Mouse (Mus musculus) CH12.LX (cell line): Measurements from ENCODE around the gene Six1. TPM values are rescaled to one million over a fixed set of nuclear protein-coding genes. Genes with fewer than 3 reads are reported as not detected.

Experiments used
- DNase-seq: peaks from one replicate; pipeline ENCODE4 v3.0.0-alpha.2; 2013; ENCODE audit errors: extremely low read depth
- H3K27ac ChIP-seq: 2 replicates; pipeline ENCODE4 v1.5.1; 2012; ENCODE audit warnings: low read depth, mild to moderate bottlenecking, control low read depth, moderate library complexity; ENCODE audit not compliant: insufficient read depth
- H3K27me3 ChIP-seq: replicated peaks from 2 replicates; pipeline ENCODE3; 2012; ENCODE audit warnings: inconsistent platforms
- H3K36me3 ChIP-seq, 2 experiments: replicated peaks in 1 of 2; 2 replicates each; pipeline versions ENCODE3 to v1.6.1; 2012; ENCODE audit warnings: inconsistent platforms in 1 of 2, low read length in 1 of 2, mild to moderate bottlenecking in 1 of 2, mixed read lengths in 1 of 2, moderate library complexity in 1 of 2; ENCODE audit not compliant: control insufficient read depth in 1 of 2, insufficient read depth in 1 of 2
- H3K4me1 ChIP-seq, 2 experiments: 2 replicates each; pipeline ENCODE4 v1.6.1; 2012; ENCODE audit warnings: inconsistent platforms in 1 of 2, moderate library complexity in 1 of 2; ENCODE audit not compliant: insufficient read depth in 2 of 2, control insufficient read depth in 1 of 2
- H3K4me2 ChIP-seq: 2 replicates; pipeline ENCODE4 v1.6.1; 2012; ENCODE audit warnings: low read depth, mild to moderate bottlenecking, control low read depth; ENCODE audit not compliant: poor library complexity, insufficient read depth, severe bottlenecking
- H3K4me3 ChIP-seq, 3 experiments: fragments of 150-350 bp in 1 of 3; sonication (generic) in 1 of 3; replicated peaks in 1 of 3; 2 replicates each; pipeline versions ENCODE3 to v1.5.1; 2011 to 2012; ENCODE audit warnings: low read depth in 2 of 3, low read length in 2 of 3, mild to moderate bottlenecking in 2 of 3, moderate library complexity in 2 of 3, control low read depth in 1 of 3, improper control_type of control experiment in 1 of 3, inconsistent platforms in 1 of 3, mixed read lengths in 1 of 3; ENCODE audit not compliant: poor library complexity in 1 of 3
- H3K79me2 ChIP-seq: replicated peaks from 2 replicates; pipeline ENCODE4 v1.6.1; 2012; ENCODE audit warnings: mild to moderate bottlenecking, moderate library complexity; ENCODE audit not compliant: control insufficient read depth, poor library complexity, insufficient read depth, severe bottlenecking; ENCODE audit errors: extremely low read depth
- H3K9ac ChIP-seq: 2 replicates; pipeline ENCODE4 v1.6.1; 2012; ENCODE audit warnings: low read depth, mild to moderate bottlenecking, control low read depth, moderate library complexity; ENCODE audit not compliant: insufficient read depth
- H3K9me3 ChIP-seq: replicated peaks from 2 replicates; pipeline ENCODE3; 2012; ENCODE audit warnings: low read length, inconsistent platforms, mixed read lengths
- BHLHE40 ChIP-seq: IDR thresholded peaks from 2 replicates; pipeline ENCODE4 v1.6.1; 2011; ENCODE audit warnings: mild to moderate bottlenecking, low read depth, low read length, improper control_type of control experiment
- CHD1 ChIP-seq: IDR thresholded peaks from 2 replicates; pipeline ENCODE4 v1.6.1; 2012; ENCODE audit warnings: low read depth, low read length, improper control_type of control experiment, inconsistent platforms
- CHD2 ChIP-seq: IDR thresholded peaks from 2 replicates; pipeline ENCODE4 v1.6.1; 2011; ENCODE audit warnings: low read length, improper control_type of control experiment
- E2F4 ChIP-seq: IDR thresholded peaks from 2 replicates; pipeline ENCODE4 v1.6.1; 2011; ENCODE audit warnings: low read depth, low read length, improper control_type of control experiment; ENCODE audit not compliant: insufficient replicate concordance
- ELF1 ChIP-seq: IDR thresholded peaks from 2 replicates; pipeline ENCODE4 v1.6.1; 2014; ENCODE audit warnings: low read depth, mild to moderate bottlenecking, inconsistent platforms, low read length, improper control_type of control experiment
- ETS1 ChIP-seq: conservative IDR thresholded peaks from 2 replicates; pipeline ENCODE4 v1.6.1; 2012; ENCODE audit warnings: low read depth, mild to moderate bottlenecking, inconsistent platforms, low read length, improper control_type of control experiment, moderate library complexity
- GABPA ChIP-seq: IDR thresholded peaks from 2 replicates; pipeline ENCODE4 v1.6.1; 2012; ENCODE audit warnings: low read depth, low read length, improper control_type of control experiment, inconsistent platforms; ENCODE audit not compliant: insufficient replicate concordance
- HCFC1 ChIP-seq: IDR thresholded peaks from 2 replicates; pipeline ENCODE4 v1.6.1; 2012; ENCODE audit warnings: low read depth, mild to moderate bottlenecking, inconsistent platforms, low read length, improper control_type of control experiment
- IRF4 ChIP-seq: IDR thresholded peaks from 2 replicates; pipeline ENCODE4 v1.6.1; 2014; ENCODE audit warnings: low read depth, mild to moderate bottlenecking, inconsistent platforms, low read length, improper control_type of control experiment
- JUND ChIP-seq: conservative IDR thresholded peaks from 2 replicates; pipeline ENCODE4 v1.6.1; 2011; ENCODE audit warnings: low read depth, low read length, improper control_type of control experiment
- KAT2A ChIP-seq: IDR thresholded peaks from 2 replicates; pipeline ENCODE4 v1.6.1; 2012; ENCODE audit warnings: low read length, improper control_type of control experiment, inconsistent platforms; ENCODE audit not compliant: insufficient replicate concordance
- MAFK ChIP-seq: IDR thresholded peaks from 2 replicates; pipeline ENCODE4 v1.6.1; 2011; ENCODE audit warnings: low read length, improper control_type of control experiment; ENCODE audit not compliant: insufficient replicate concordance
- MAZ ChIP-seq: IDR thresholded peaks from 2 replicates; pipeline ENCODE4 v1.6.1; 2012; ENCODE audit warnings: low read depth, mild to moderate bottlenecking, inconsistent platforms, low read length, improper control_type of control experiment, moderate library complexity
- MXI1 ChIP-seq: IDR thresholded peaks from 2 replicates; pipeline ENCODE4 v1.6.1; 2011; ENCODE audit warnings: mild to moderate bottlenecking, low read depth, low read length, improper control_type of control experiment
- MYC ChIP-seq: IDR thresholded peaks from 2 replicates; pipeline ENCODE4 v1.6.1; 2011; ENCODE audit warnings: low read depth, mild to moderate bottlenecking, improper control_type of control experiment, low read length
- NELFE ChIP-seq: IDR thresholded peaks from 2 replicates; pipeline ENCODE4 v1.6.1; 2011; ENCODE audit warnings: low read depth, low read length, improper control_type of control experiment
- PAX5 ChIP-seq: IDR thresholded peaks from 2 replicates; pipeline ENCODE4 v1.6.1; 2012; ENCODE audit warnings: low read length, inconsistent platforms, mixed read lengths
- POLR2A ChIP-seq: IDR thresholded peaks from 2 replicates; pipeline ENCODE4 v1.6.1; 2011; ENCODE audit warnings: low read depth, mild to moderate bottlenecking, improper control_type of control experiment, low read length
- SIN3A ChIP-seq: IDR thresholded peaks from 2 replicates; pipeline ENCODE4 v1.6.1; 2012; ENCODE audit warnings: low read length, improper control_type of control experiment, inconsistent platforms
- SMC3 ChIP-seq: IDR thresholded peaks from 2 replicates; pipeline ENCODE4 v1.6.1; 2011; ENCODE audit warnings: low read depth, low read length, improper control_type of control experiment
- TCF12 ChIP-seq: IDR thresholded peaks from 2 replicates; pipeline ENCODE4 v1.6.1; 2014; ENCODE audit warnings: low read depth, mild to moderate bottlenecking, inconsistent platforms, low read length, improper control_type of control experiment
- USF2 ChIP-seq: conservative IDR thresholded peaks from 2 replicates; pipeline ENCODE4 v1.6.1; 2011; ENCODE audit warnings: low read depth, low read length, improper control_type of control experiment
- ZC3H11A ChIP-seq: IDR thresholded peaks from 2 replicates; pipeline ENCODE4 v1.6.1; 2012; ENCODE audit warnings: low read depth, mild to moderate bottlenecking, inconsistent platforms, low read length, improper control_type of control experiment
- ZMIZ1 ChIP-seq: IDR thresholded peaks from 2 replicates; pipeline ENCODE4 v1.6.1; 2012; ENCODE audit warnings: low read depth, mild to moderate bottlenecking, inconsistent platforms, low read length, improper control_type of control experiment
- dilution Hi-C: fragments of 300-500 bp; cut with MboI; formaldehyde crosslinking; loops from 2 replicates; pipeline ENCODE4 v1.14.3; 2020; ENCODE audit warnings: low sequenced_read_pairs; ENCODE audit not compliant: extremely low pct_unique_long_range_greater_than_20kb, extremely low pct_ligation_motif_present
- in situ Hi-C: fragments of 300-500 bp; cut with MboI; formaldehyde crosslinking; loops from 3 replicates; pipeline ENCODE4 v1.14.3; 2019; ENCODE audit warnings: low sequenced_read_pairs, low pct_ligation_motif_present, low pct_unique_long_range_greater_than_20kb, mixed read lengths
- polyA plus RNA-seq: library from polyadenylated mRNA; unstranded; fragments of >175 nt; gene quantifications from 2 replicates; pipeline ENCODE4 v1.2.1, GENCODE M21; 2012; ENCODE audit warnings: low read depth; ENCODE audit not compliant: insufficient read length
- total RNA-seq, 2 experiments: library from RNA; depleted of rRNA; stranded (reverse); fragments of 300-350 nt in 1 of 2; fragments of >200 nt in 1 of 2; gene quantifications; 2 replicates each; pipeline ENCODE4 v1.2.3; 2012 to 2014

Gene Six1
- total and polyA plus RNA-seq, 3 experiments, result 7.9 to 16.5 (median 9.5) TPM

- in situ Hi-C loops, result no loop called here
- no peak overlapping the region for H3K27ac ChIP-seq
- H3K27me3 ChIP-seq, result peaks cover 51% of the 10 kb centered on the region
- no peak overlapping the region for H3K4me2 ChIP-seq
- dilution Hi-C loops, result no loop called here
- no peak overlapping the region for H3K4me3 ChIP-seq
- H3K36me3 ChIP-seq, result no peaks in the 10 kb centered on the region
- TF ChIP-seq MAZ (no peak), SMC3 (no peak), ZMIZ1 (no peak), KAT2A (no peak), USF2 (no peak), MYC (no peak), MAFK (no peak), BHLHE40 (no peak), GABPA (no peak), PAX5 (no peak), TCF12 (no peak)
- H3K4me1 ChIP-seq, result peaks cover 0 to 15% of the 10 kb centered on the region in 2 experiments; a peak in 2 of 4 replicates
- no peaks in the 10 kb centered on the region for H3K9me3 ChIP-seq
- 0 out of 2 replicates have a peak, but pooled peaks cover 3% of the 10 kb centered on the region for H3K79me2 ChIP-seq
- no peak for DNase-seq
- no peak overlapping the region for H3K9ac ChIP-seq
These were observed 3.4 kb downstream of the Six1 start for GRCm38 (mm10) chr12:73050305-73050704.

GRCm38 (mm10) chr12:73049520-73050225, 4.0 kb downstream of the Six1 start:
- peaks cover 0 to 14% of the 10 kb centered on the region in 2 experiments; a peak in 2 of 4 replicates for H3K4me1 ChIP-seq

More at GRCm38 (mm10) chr12:73049520-73050225, 4.0 kb downstream of the Six1 start:
- TF ChIP-seq ETS1 (no peak), CHD1 (no peak), PAX5 (no peak), ZC3H11A (no peak), CHD2 (no peak), NELFE (no peak), JUND (no peak), SIN3A (no peak), IRF4 (no peak), MYC (no peak), TCF12 (no peak), POLR2A (no peak), E2F4 (no peak), BHLHE40 (no peak), HCFC1 (no peak), ELF1 (no peak), MXI1 (no peak)
- no peak overlapping the region for H3K4me2 ChIP-seq
- DNase-seq, result no peak
- in situ Hi-C loops, result loop anchor here (25.0 kb wide), 1 partner anchor 263 kb away; no protein-coding TSS in a partner anchor
- H3K9me3 ChIP-seq, result no peaks in the 10 kb centered on the region
- H3K4me3 ChIP-seq, result no peak overlapping the region
- peaks cover 7% of the 10 kb centered on the region; the same call in 1 of the 2 replicates for H3K79me2 ChIP-seq
- dilution Hi-C loops, result no loop called here
- no peak overlapping the region for H3K9ac ChIP-seq
- peaks cover 51% of the 10 kb centered on the region for H3K27me3 ChIP-seq
- no peaks in the 10 kb centered on the region for H3K36me3 ChIP-seq
- H3K27ac ChIP-seq, result no peak overlapping the region
